Mouse (Mus musculus) spleen, adult 2 months (tissue): ENCODE data around the gene Ablim1. TPM values are rescaled to one million over a fixed set of nuclear protein-coding genes. Genes with fewer than 3 reads are reported as not detected.

ENCODE experiments used
- DNase-seq, 2 experiments: peaks; one replicate each; pipeline versions ENCODE4 v3.0.0 to v3.0.0-alpha.2; 2012 to 2021; ENCODE audit warnings: low spot score in 2 of 2, low read depth in 1 of 2
- H3K27ac ChIP-seq: fragments of 200-500 bp; 2 replicates; pipeline ENCODE4 v1.5.1; 2012; ENCODE audit warnings: low read length, inconsistent platforms; ENCODE audit not compliant: insufficient read depth
- H3K27me3 ChIP-seq: fragments of 200-500 bp; 2 replicates; pipeline ENCODE4 v1.6.1; 2012; ENCODE audit warnings: mild to moderate bottlenecking, moderate library complexity, low read length, inconsistent platforms; ENCODE audit not compliant: control insufficient read depth, insufficient read depth
- H3K36me3 ChIP-seq: fragments of 200-500 bp; 2 replicates; pipeline ENCODE4 v1.6.1; 2012; ENCODE audit warnings: mild to moderate bottlenecking, low read length, inconsistent platforms; ENCODE audit not compliant: control insufficient read depth, insufficient read depth
- H3K4me1 ChIP-seq: fragments of 200-500 bp; 2 replicates; pipeline ENCODE4 v1.6.1; 2011; ENCODE audit warnings: inconsistent platforms; ENCODE audit not compliant: control insufficient read depth, insufficient read depth, insufficient read length
- H3K4me3 ChIP-seq: fragments of 200-500 bp; 2 replicates; pipeline ENCODE4 v1.5.1; 2011; ENCODE audit warnings: mild to moderate bottlenecking, inconsistent platforms; ENCODE audit not compliant: insufficient read depth, insufficient read length; ENCODE audit errors: extremely low read depth
- CTCF ChIP-seq: fragments of 200-500 bp; IDR thresholded peaks from 2 replicates; pipeline ENCODE4 v1.5.1; 2011; ENCODE audit warnings: mild to moderate bottlenecking, inconsistent platforms; ENCODE audit not compliant: insufficient read depth, insufficient read length, insufficient replicate concordance; ENCODE audit errors: extremely low read depth
- POLR2A ChIP-seq: fragments of 200-500 bp; IDR thresholded peaks from 2 replicates; pipeline ENCODE4 v1.6.1; 2011; ENCODE audit warnings: low read depth, low read length, inconsistent platforms
- WGBS: fragments of 180-500 bp; shearing (Covaris S2); methylation state at CpG from one replicate; pipeline ENCODE4 v1.1.7; 2018; 5-methylcytosine and 5-hydroxymethylcytosine counted together
- polyA plus RNA-seq: library from polyadenylated mRNA; depleted of rRNA; stranded (reverse); fragments of >200 nt; gene quantifications from 2 replicates; pipeline ENCODE4 v1.2.3, GENCODE M21; 2012

Gene Ablim1
- polyA plus RNA-seq, 1 experiment = 53.8 TPM

DNA sequence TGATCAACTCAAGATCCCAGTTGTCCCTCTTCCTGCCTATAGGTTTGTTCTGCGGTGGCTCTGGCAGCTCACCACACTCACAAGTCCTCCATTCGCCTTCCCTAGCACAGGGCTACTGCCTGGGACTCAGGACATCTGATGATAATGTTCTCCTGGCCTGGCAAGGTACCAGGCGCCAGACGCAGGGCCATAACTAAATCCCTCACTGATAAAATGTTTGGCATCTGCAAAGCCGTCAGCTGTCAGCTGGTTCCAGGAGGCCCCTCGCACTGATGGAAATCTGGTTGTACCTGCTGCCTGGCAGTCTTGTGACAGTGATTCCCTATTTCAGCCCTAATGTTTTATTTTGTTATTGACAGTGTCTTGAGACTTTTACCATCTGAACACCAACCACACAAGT is 74.5 kb downstream of the Ablim1 start:
- Histone ChIP-seq H3K4me1 (peaks cover 6% of the 10 kb centered on the region; the same call in 1 of the 2 replicates), H3K36me3 (no peaks in the 10 kb centered on the region), H3K27ac (no peak overlapping the region), H3K27me3 (no peaks in the 10 kb centered on the region), H3K4me3 (no peak overlapping the region)
- no peak for TF ChIP-seq POLR2A
- DNase-seq = no peak
- 89% methylated on average over 6 of the region's 6 CpGs for WGBS

DNA sequence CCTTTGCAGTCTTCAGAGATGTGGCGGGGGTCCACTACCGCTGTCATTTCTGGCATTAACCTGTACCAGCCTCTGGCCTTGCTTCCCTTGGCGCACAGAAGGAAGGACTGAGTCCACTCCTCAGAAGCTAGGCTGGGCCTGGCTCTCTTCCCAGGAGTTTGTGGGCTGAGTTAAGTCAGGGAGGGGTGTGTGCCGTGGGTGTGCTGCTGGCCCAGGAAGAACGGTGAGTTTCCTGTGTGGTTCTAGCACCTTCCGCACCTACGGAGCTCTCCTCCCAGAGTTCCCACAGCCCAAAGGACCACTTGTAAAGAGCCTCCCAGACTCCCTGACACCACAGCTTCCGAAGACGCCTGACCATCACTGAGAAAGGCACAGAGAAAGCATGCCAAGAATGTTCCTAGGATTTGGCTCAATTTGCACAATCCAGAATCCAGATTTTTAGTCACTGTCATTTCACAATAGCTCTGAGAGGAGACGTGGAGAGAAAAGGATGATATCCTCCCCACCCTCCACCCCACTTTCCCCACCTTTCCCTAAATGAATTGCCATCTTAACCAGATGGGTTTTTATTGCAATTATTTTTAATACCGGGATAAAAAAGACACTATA is 75.4 kb downstream of the Ablim1 start:
- TF ChIP-seq POLR2A (no peak), CTCF (no peak)
- Histone ChIP-seq H3K27me3 (no peaks in the 10 kb centered on the region), H3K36me3 (no peaks in the 10 kb centered on the region), H3K4me3 (no peak overlapping the region), H3K4me1 (peaks cover 6% of the 10 kb centered on the region; the same call in 1 of the 2 replicates), H3K27ac (no peak overlapping the region)
- DNase-seq = no peak
- WGBS = 42% methylated on average over 11 of the region's 11 CpGs

DNA sequence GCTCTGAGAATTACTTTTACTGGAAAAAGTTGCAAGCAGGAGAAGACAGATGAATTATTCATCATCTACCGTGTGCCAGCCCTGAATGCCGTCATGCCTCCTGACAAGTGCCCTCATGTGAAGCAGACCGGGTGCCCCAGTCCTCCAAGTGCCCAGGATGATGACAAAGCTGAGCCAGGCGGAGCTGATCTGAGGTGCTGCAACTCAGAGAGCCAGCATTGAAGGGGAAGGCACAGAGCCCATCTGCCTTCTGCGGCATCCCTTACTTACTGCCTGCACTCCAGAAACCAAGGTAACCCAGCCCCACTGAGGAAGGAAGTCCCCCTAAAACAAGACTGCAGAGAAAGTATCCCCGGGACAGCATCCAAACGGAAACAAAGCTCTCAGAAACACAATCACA is 76.3 kb downstream of the Ablim1 start:
- Histone ChIP-seq H3K27ac (no peak overlapping the region), H3K36me3 (no peaks in the 10 kb centered on the region), H3K4me3 (no peak overlapping the region), H3K4me1 (peaks cover 4% of the 10 kb centered on the region; the same call in 1 of the 2 replicates), H3K27me3 (no peaks in the 10 kb centered on the region)
- WGBS = 66% methylated on average over 7 of the region's 7 CpGs
- TF ChIP-seq POLR2A = no peak
- no peak for TF ChIP-seq CTCF
- no peak for DNase-seq

DNA sequence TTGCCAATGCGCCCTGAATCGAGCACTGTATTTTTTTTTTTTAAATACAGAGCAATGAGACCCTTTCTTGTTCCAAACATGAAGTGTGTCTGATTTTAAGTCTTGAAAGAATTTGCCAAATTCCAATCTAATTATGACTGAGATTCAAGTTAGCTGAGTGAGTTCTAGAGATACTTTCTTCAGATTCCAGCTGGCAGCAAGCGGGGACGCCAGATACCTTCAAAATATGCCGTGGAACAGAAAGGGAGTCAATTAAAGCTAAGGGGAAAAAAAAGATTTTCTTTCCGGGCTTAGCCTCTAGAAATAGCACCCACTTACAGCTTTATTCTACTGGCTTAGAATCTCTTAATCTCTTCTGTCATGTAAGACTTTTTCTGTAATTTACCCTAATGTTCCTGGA is 77.2 kb downstream of the Ablim1 start:
- H3K27me3 ChIP-seq = no peaks in the 10 kb centered on the region
- no peaks in the 10 kb centered on the region for H3K36me3 ChIP-seq
- TF ChIP-seq CTCF (no peak), POLR2A (no peak)
- no peaks in the 10 kb centered on the region for H3K4me1 ChIP-seq
- WGBS = 87% methylated on average over 6 of the region's 6 CpGs
- H3K27ac ChIP-seq = no peak overlapping the region
- no peak overlapping the region for H3K4me3 ChIP-seq
- DNase-seq = no peak

DNA sequence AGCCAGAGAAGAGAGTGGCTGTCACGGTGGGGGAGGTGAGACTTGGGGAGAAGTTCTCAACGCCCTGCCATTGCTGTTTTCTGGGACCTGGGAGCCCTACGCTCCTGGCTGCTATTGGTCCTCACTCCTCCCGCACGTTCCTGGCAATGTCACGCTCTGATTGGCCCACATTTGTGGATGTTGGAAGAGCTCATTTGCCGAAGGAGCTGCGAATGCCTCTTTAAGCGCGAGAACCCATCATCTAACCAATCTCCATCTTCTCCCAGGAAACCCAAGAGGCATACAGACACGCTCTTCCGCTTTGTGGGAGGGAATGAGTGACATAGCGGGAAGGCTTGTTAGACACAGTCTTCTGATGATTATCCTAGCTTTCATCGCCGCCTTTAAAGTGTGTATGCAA is 78.1 kb downstream of the Ablim1 start:
- no peaks in the 10 kb centered on the region for H3K27me3 ChIP-seq
- no peak overlapping the region for H3K4me3 ChIP-seq
- H3K36me3 ChIP-seq = no peaks in the 10 kb centered on the region
- TF ChIP-seq CTCF (no peak), POLR2A (no peak)
- 91% methylated on average over 15 of the region's 15 CpGs for WGBS
- H3K4me1 ChIP-seq = no peaks in the 10 kb centered on the region
- H3K27ac ChIP-seq = no peak overlapping the region
- DNase-seq = no peak

DNA sequence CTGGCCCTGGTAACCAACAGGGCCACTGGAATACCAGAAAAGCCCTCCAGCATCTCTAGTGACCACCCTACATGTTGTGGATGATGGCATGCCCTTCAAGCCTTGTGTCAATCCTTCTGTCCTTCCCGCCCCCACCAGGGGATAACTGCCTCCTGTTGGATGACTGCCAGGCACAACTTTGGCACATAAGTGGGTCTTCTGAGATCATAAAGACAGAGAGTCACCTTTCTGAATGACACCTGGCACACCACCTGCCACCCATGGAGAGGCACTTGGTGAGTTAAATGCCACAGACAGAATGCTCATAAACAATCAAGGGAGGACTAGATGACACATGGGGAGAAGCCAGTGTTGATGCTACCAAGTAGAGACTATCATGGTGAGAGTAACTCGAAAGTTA is 78.8 kb downstream of the Ablim1 start:
- Histone ChIP-seq H3K4me1 (no peaks in the 10 kb centered on the region), H3K36me3 (no peaks in the 10 kb centered on the region), H3K27me3 (no peaks in the 10 kb centered on the region), H3K4me3 (no peak overlapping the region), H3K27ac (no peak overlapping the region)
- TF ChIP-seq POLR2A = no peak
- no peak for TF ChIP-seq CTCF
- DNase-seq = no peak
- WGBS = 91% methylated on average over 2 of the region's 2 CpGs

DNA sequence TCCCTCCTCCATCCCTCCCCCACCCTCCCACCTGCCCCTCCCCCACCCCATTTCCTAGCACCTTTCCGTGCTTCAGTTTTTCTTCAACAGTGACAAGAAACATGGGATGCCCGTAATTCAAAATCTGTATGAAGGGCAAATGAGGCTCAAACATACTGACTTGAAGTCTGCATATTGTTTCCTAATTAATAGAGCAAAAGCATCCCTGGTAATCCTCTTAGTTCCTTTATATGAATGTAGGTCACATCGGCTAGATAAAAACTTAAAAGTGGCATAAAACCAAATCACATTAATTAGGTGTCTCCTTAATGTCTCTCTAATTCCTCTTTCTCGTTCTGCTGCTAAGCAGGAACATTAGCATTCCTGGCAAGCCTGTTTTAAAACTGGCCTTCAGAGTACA is 83.7 kb downstream of the Ablim1 start:
- no peaks in the 10 kb centered on the region for H3K4me1 ChIP-seq
- H3K27ac ChIP-seq = no peak overlapping the region
- 85% methylated on average over 4 of the region's 4 CpGs for WGBS
- no peak overlapping the region for H3K4me3 ChIP-seq
- H3K36me3 ChIP-seq = no peaks in the 10 kb centered on the region
- DNase-seq = no peak
- no peak for TF ChIP-seq CTCF
- no peaks in the 10 kb centered on the region for H3K27me3 ChIP-seq
